Mouse (Mus musculus) testis, postnatal 14 days (tissue): ENCODE results near the gene Tsc22d1.

Source experiments
- DNase-seq: peaks from one replicate; pipeline ENCODE4 v3.0.0; 2021; ENCODE audit warnings: low spot score

Tsc22d1 gene

DNA sequence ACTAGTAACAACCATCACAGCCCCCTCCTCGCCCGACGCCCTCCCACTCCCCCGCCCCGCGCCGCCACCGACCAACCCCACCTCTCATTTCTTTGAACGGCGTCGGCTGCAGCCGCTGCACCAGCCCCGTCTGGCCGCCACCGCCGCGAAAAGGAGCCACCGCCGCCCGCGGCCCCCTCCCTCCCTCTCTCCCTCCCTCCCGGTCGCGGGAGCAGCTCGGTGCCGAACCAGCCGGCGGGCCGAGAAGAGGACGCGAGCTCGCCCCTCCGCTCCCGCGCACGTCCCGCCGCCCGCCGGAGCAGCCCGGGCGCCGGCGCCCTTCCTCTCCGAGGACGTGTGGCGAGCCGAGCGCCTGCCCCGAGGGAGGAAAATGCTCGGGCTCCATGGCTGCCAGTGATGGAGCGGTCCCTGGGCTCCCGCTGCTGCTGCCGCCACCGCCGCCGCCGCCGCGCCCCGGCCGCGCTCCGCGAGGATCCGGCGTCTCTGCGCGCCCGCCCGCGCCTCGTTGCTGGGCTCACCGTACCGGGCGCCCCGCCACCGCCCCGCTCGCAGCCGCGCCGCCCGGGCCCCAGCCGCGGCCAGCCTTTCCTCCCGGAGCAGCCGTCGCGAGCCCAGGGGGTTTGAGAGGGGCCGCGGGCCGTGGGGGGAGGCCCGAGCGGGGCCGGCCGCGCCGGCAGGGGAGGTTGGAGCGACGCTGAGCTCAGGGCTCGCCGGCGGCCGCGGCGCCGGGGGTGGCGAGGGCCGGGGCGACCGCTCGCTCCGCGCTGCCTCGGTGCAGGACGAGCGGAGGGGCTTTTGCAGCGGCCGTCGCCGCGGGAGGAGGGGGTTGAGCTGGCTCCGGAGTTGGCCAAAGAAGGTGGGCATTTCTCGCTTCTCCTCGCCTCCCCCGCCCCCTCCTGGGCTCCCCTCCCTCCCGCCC is at the start of gene Tsc22d1:
TSS of gene Tsc22d1 (plus strand) at position 100 of the 919 bp plus-strand sequence.
- DNase-seq: peak; percentile 47

DNA sequence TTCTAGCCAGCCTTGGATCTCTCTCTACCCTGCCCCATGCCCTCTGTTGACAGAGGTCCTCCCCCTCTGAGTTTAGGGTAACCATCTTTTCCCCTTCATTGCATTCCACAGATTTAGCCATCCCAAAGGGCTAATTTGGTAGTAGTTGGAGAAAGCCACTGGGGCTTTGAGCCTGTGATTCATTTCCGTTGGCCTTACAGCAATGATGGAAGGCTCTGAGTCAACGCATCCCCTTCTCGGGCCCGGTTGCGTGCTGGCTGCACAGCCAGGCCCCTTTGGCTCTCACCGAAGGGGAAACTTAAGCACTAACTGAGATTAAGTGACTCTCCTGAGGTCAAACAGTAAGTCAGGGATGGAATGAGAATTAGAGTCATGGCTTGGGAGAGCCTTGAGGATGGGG is 41.1 kb upstream of the Tsc22d1 start:
- no peak for DNase-seq

DNA sequence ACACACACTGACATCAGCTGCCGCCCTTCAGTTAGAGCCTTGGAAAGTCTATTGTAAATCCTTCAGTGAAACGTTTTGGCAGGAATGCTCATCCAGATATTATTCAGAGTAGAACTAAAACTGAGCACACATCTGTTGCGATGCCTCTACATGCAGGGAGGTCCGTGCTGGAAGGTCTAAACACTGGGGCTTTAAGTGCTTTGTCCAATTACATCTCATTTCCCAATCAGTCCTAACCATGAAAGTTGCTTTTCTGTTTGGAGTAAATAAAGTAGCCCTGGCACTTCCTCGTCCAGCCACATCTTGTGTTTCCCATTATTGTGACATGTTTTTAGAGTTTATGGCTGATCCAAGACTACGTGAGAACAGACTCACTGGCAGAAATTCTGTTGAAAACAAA is 40.2 kb upstream of the Tsc22d1 start:
- no peak for DNase-seq

DNA sequence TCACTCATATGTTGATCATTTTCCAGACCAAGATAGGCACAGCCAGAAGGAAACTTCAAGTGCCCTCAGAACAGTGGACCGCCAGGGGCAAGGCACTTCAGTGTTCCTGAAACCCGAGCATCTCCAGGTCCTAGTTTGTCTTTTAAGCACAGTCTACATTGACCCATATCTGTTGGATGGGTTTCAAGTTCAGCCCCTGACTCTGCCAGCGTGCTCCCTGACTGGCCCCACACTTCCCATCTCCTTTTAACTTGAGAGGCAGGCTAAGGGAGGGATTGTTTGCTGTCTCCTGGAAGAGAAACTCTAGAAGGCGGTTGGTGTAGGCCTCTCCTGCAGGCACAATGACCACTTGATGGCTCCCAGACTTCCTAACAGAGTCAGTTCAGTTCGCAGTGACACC is 38.2 kb upstream of the Tsc22d1 start:
- no peak for DNase-seq

DNA sequence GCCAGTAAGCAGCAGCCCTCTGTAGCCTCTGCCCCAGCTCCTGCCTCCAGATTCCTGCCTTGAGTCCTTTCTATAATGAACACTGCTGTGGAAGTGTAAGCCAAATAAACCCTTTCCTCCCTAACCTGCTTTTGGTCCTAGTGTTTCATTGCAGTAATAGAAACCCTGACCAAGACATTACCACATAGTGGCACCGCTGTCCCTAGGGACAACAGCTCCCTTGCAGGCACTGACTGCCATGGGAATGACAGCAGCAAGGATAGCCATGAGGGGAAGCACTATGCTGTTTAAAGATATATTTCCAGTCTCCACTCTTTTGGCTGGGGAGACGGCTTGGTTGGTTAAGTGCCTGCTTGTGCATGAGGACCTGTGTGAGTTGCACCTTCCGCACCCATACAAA is 35.4 kb upstream of the Tsc22d1 start:
- no peak for DNase-seq

DNA sequence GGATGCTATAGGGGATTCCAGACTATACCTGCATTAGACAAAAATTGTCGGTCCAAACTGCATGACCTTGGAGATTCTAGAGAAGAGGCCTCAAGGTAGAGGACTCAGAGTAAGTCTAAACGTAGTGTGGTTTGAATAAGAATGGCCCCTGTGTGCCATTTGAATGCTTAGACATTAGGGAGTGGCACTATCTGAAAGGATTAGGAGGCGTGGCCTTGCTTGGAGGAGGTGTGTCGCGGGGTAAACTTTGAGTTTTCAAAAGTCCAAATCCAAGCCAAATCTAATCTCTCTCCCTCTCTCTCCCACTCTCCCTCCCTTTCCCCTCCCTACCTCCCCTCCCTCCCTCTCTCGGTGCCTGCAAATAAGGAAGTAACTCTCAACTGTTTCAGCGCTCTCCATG is 26.7 kb upstream of the Tsc22d1 start:
- DNase-seq: no peak

DNA sequence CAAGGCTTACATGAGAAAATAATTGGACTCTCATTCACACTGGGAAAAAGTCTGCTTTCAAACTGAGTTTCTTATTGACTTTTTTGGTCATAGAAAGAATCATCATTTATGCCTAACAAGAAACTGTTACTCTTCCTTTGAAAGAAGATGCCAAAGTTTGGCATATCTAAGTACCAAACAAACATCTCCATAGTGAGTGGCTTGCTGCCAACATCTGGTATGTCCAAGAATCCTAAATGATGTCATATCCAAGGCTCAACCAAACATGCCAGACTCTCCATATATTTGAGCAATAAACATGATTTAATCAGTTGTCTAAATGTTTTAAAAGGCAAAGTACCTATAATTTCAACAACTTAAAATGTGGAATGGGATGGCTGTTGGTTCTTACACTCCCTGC is 16.5 kb upstream of the Tsc22d1 start:
- DNase-seq: no peak

DNA sequence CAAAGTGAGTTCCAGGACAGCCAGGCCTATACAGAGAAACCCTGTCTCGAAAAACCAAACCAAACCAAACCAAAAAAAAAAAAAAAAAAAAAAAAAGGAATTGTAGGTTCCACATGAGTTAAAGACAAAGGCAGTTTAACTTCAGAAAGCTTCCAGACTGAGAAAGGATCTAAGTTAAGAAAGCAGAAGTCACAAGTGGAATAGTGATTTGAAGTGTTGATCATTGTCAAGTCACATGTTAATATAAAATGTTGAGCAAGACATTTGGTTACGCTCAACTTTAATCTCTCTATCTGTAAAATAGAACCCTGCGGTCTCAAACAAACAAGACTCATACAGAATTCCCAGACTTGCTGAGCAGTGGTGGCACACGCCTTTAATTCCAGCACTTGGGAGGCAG is 12.2 kb upstream of the Tsc22d1 start:
- no peak for DNase-seq

DNA sequence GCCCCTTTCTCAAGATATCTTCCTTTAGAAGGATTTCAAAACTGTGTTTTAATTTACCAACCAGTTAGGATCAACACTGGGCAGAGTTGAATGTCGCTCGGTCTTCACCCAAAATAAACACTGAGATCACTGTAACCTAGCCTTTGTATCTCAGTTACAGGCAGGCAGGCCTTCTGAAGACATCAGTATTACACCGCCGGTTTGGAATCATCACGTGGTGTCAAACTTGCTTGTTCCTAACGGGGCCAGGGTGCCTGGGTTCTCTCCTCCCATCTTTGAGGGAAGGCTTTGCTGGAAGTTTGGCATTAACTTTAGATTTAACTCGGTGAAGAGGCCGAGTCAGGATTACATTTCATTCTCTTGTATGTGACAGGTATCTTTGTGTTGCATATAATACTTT is 5.7 kb upstream of the Tsc22d1 start:
- DNase-seq: no peak

DNA sequence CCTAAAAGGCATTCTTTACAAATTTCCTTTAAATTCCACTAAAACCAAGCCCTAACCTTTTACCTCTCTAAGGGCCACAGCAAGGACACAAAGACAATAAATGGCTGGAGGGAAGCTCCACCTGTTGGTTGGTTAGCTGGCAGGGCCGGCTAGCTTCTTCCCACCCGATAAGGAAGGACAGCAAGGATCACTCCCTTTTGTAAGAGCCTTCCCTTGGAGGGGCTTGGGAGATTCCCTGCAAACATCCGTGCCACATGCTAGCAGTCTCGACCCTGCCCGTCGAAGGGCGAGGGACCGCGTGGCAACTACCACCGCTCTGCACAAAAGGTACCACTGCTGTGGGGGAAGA is 1.0 kb upstream of the Tsc22d1 start:
- no peak for DNase-seq

DNA sequence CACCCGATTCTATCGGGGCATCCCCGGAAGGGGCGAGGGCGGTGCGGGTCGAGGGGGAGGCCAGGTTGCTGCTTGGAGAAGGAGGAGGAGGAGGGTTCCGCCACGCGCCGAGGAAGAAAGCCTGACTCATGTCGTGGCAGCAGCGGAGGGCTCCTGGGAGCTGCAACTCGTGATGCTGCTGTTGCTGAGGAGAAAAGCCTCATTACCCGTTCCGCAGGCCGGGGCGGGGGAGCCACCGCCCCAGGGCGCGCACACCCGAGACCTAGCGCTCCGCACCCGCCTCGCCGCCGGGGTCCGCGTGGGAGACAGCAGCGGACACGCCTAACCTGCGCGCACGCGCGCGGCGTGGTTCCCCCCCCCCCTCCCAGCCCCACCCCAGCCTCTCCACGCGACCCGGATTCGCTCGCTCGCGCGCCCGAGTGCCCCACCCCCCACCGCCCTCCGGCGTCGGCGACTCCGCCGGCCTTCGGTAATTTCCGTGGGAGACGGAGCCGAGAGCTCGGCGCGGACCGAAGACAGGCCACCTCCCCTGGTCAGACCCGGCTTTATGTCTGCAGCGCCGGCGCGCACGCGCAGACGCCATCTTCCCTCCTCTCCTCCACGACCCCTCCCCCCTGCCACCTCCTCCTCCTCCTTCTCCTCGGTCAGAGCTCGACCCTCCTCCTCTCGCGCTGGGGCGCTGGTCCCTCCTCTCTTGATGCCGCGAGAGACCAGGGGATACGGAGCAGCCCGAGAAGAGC is 469 bp upstream of the Tsc22d1 start:
- DNase-seq: peak; percentile 97

DNA sequence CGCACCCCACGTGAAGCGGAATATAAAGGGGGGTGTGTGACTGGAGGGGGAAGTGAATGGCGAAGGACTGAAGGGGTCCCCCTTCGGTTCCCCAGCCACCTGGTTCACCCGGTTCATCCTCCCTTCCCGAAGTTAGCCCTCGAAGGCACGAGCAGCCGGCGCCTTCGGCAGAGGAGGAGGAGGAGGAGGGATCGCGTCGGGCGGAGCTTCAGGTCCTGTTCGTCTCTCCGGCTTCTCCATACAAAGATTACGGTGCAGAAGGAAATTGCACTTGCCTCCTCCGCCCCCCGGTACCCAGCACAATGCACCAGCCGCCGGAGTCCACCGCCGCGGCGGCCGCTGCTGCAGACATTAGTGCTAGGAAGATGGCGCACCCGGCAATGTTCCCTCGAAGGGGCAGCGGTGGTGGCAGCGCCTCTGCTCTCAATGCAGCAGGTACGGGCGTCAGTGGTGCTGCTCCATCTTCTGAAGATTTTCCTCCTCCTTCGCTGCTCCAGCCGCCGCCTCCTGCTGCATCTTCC is 1.1 kb downstream of the Tsc22d1 start:
- DNase-seq: peak; percentile 53

DNA sequence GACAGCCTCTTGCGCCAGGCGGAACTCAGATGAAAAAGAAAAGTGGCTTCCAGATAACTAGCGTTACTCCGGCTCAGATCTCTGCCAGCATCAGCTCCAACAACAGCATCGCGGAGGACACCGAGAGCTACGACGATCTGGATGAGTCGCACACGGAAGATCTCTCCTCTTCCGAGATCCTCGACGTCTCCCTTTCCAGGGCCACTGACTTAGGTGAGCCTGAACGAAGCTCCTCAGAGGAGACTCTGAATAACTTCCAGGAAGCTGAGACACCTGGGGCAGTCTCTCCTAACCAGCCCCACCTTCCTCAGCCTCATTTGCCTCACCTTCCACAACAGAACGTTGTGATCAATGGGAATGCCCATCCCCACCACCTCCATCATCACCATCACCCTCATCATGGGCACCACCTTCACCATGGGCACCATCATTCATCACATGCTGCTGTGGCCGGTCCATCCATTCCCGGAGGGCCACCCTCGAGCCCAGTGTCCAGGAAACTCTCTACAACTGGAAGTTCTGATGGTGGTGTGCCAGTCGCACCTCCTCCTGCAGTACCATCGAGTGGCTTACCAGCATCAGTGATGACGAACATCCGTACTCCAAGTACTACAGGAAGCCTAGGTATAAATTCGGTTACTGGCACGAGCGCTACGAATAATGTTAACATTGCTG is 1.7 kb downstream of the Tsc22d1 start:
- no peak for DNase-seq

DNA sequence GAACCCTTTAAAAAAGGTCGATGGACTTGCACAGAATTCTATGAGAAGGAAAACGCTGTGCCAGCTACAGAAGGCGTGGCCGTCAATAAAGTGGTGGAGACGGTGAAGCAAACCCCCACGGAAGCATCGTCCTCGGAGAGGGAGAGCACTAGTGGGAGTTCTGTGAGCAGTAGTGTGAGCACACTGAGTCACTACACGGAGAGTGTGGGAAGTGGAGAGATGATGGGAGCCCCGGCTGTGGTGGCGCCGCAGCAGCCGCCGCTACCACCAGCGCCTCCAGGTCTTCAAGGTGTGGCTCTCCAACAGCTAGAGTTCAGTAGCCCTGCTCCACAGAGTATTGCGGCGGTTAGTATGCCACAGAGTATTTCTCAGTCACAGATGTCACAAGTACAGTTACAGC is 2.6 kb downstream of the Tsc22d1 start:
- no peak for DNase-seq

DNA sequence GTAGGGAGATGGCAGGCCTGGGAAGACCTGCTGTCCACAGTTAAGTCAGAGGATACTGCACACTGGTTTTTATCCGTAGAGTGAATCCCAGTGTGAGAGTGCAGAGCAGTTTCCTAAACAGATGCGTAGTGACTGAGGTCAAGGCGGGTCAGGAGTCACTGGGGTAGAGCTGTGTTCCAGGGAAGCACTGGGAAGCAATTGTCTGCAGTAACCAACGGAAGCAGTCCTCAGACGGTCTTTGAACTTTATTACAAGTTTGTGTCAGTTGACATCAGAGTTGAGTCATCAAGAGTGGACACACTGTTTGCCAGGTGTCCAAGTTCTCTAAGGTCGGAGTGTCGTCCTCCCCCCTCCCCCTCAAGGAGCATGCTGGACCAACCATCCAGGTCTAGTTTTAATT is 6.0 kb downstream of the Tsc22d1 start:
- no peak for DNase-seq

DNA sequence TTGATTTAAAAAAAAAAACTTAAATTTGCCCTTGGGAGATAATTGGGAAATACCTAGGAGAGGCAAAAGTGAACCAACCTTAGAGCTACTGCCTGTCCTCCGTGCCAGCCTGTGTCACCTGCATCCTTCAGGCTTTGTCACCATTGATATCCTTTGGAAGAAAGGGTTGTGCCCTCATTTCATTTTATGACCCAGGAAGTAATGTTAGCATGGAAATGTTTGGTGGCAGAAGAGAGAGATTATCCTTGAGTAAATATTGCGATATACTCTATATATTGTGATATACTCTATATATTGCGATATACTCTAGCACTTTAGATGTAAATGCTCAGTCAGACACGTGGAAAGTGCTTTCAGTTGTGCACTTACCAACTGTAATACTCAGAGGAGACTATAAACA is 6.4 kb downstream of the Tsc22d1 start:
- DNase-seq: no peak

DNA sequence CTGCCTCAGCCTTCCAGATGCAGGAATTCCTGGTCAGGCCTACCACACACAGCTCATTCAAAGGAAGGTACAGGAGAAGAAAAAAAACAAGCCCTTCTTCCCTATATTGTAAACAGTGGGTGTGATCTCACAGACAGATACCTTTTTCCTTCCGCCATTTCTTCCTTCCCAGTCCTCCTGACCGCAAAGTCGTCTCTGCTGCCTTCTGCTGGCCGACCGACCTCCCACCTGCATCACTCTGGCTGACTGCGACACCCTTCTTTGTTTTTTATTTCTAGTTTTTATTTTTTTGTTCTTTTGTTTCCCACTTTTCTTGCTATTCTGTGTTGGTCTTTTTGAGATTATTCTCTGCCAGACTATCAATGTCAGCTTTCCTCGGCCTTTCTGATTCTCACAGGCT is 10.7 kb downstream of the Tsc22d1 start:
- DNase-seq: no peak

DNA sequence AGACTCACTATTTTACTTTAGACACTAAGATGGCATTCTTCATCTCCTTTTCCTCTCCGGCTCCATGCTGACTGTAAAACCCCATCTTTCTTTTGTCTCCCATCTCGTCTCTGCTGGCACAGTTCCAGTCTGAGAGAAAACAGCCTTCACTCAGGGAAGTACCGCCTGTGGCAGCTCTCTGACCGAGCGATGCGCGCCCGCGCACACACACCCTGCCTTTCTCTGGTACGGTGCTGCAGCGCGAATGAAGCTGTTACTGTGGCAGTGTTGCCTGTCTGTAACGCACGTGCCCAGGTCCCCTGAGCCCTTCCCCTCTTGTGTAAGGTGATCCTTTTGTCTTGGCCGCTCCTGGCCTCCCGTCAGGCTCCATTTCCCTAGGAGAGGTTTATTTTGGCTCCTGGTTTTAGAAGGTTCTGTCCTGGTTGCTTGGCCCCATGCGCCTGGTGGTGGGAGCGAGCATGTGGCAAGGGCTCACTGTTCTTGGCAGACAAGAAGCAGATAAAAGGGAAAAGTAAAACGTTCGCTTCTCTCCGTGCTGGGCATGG is 11.3 kb downstream of the Tsc22d1 start:
- DNase-seq: peak; percentile 32

DNA sequence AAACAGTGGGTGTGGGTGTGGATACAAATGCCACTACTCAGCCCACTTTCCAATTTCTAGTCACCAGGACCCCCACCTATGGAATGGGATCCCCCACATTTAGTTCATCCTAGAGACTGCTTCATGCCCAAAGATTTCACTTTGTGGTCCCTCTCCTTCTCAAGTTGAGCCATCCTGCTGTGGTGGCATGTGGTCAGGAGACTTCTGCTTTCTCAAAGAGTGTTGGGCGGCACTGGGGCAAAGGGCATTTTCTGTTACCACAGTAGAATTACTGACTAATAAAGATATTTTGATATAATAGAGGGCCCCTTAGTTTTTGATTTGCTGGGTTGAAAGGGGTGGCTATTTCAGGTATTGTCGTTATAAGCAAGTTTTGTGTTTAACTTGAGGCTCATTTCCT is 14.1 kb downstream of the Tsc22d1 start:
- no peak for DNase-seq

DNA sequence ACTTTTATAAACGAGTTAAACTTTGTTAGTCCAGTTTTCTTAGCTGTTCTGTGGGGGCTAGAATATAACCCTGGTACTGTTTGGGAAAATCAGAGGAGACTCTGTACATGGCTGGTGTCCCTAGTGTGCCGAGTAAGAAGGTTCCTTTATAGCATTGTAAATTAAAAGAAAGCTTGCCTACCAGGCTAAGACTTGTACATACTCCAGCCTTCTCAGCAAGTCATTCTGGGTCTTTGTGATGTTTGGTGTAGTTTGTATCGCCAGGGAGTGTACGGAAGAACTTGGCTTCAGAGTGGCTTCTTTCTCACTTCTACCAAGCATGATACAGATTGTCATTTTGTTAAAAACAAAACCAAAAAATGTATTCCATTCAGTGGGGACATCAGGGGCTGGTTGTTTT is 17.2 kb downstream of the Tsc22d1 start:
- DNase-seq: no peak

DNA sequence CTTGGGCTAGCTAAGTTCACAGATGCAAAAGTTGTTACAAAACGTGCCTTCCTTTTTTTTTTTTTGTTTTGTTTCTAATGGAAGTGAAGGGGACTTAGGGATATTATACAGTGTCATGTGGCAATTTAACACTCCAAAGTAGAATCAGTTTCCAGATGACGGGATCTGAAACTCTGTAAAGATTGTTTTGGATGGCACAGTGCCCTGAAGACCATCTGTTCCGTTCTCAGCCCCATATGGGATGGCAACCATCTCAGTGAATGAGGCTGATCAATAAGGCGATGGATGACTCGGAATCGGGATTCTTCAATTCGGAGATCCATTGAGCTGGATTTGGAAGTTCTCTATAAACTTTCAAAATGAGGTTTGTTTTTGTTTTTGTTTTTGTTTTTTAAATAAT is 17.6 kb downstream of the Tsc22d1 start:
- DNase-seq: no peak

DNA sequence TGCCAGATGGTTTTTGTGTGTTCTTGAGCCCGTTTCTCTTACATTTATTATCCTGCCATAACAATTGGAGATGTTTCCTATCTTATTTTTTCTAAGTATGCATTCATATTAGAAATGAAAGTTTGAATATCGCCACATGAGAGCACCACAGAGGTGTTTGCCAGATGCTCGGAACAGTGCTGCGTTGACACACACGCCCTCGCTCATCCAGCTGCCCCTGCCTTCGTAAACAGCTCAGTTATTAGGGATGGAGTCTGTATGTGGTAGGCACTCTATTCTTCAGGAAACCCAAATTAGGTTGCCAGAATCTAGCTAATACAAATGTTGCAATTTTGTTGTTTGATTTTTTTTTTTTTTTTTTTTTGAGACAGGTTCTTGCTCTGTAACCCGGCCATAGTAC is 18.1 kb downstream of the Tsc22d1 start:
- no peak for DNase-seq

DNA sequence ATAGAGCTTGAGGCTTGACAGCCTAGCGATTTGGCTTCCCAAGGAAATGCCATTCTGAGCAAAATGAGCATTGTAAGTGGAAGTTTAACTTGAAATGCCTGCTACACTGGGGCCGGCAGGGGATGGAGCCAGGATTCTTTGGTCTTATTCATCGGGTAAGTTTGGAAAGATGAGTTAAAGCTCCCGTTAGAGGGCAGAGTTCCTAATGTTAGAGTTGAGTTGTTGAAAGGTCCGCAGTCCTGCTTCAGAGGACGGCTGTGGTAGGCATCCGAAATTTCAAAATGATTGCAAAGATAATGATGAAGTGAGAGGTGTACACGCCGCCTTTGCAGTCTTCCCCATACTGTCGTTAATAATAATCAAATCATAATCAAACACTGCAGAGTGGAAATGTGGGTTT is 27.4 kb downstream of the Tsc22d1 start:
- no peak for DNase-seq
